ENCODE assay signal across 15 mouse cellular contexts in the genomic region with DNA sequence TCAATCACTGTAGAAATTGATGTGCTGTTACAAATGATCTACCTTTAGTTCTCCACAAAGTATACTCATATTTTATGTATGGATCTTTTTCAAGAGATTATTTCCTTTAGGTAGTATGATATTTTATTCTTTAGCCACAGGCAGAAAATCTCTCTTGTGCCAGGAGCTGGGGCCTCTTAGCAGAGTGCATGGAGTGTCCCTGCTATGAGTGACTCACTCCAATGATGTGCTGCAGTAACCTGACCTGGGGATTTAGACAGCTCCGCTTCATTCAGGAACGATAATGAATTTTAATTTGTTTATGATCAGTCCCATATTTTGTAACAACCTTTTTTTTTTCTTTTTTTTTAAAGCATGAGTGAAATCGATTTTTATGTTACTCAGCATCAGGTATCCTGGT. TPM values are rescaled to one million over a fixed set of nuclear protein-coding genes. Genes with fewer than 3 reads are reported as not detected.
"Had no signal": no experiment of that assay in that cellular context is flagged by ENCODE, and none has a peak within 500 bp of the region (broad histone marks: within the 10 kb centered on the region; RNA-seq: fewer than 3 reads in every experiment).

No protein-coding gene starts in this region.

- ATAC-seq: lung, postnatal 0 days; midbrain, embryonic 13.5 days; midbrain, embryonic 15.5 days had no signal

- DNase-seq: lung, adult 2 months; lung, postnatal 14 days; lung, postnatal 36 days; right cerebral cortex, postnatal 25 days; right cerebral cortex, postnatal 4 days; spleen, adult 18-20 months; thymus, adult 18-20 months; thymus, postnatal 14 days; thymus, postnatal 36 days had no signal

RNA-seq across cellular contexts. Expression of a gene that starts 36.7 kb away (rescaled TPM):
- total RNA-seq: megakaryocyte progenitor cell, adult 5-6 weeks; monocyte, adult 5-6 weeks; neutrophil, adult 5-6 weeks had no signal
